Mouse (Mus musculus) stomach, embryonic 16.5 days (tissue): ENCODE data around the gene Arhgap18. TPM values are rescaled to one million over a fixed set of nuclear protein-coding genes. Genes with fewer than 3 reads are reported as not detected.
A peak's percentile ranks its signal among the peaks of the same experiment; 100 is the strongest.

Experiments used
- ATAC-seq: fragments of 200-750 bp; cut with Nextera tagmentation; 2 replicates; pipeline ENCODE4 v1.8.0; 2017; ENCODE audit warnings: moderate number of reproducible peaks, moderate TSS enrichment; ENCODE audit not compliant: insufficient read depth, low FRiP score
- H3K27ac ChIP-seq: fragments of 300-500 bp; sonication (generic); 2 replicates; pipeline ENCODE4 v1.5.1; 2014; ENCODE audit warnings: low read length
- H3K27me3 ChIP-seq: fragments of 300-500 bp; sonication (generic); 2 replicates; pipeline ENCODE4 v1.6.1; 2014; ENCODE audit warnings: low read length, control low read depth, mixed read lengths; ENCODE audit not compliant: control insufficient read depth, insufficient read depth
- H3K36me3 ChIP-seq: fragments of 300-500 bp; sonication (generic); 2 replicates; pipeline ENCODE4 v1.6.1; 2014; ENCODE audit warnings: low read length; ENCODE audit not compliant: control insufficient read depth, insufficient read depth
- H3K4me1 ChIP-seq: fragments of 300-500 bp; sonication (generic); 2 replicates; pipeline ENCODE4 v1.6.1; 2014; ENCODE audit warnings: low read length, control low read depth, mixed read lengths; ENCODE audit not compliant: control insufficient read depth, insufficient read depth
- H3K4me2 ChIP-seq: fragments of 300-500 bp; sonication (generic); 2 replicates; pipeline ENCODE4 v1.6.1; 2014; ENCODE audit warnings: low read depth, low read length, mixed read lengths
- H3K4me3 ChIP-seq: fragments of 300-500 bp; sonication (generic); replicated peaks from 2 replicates; pipeline ENCODE4 v1.5.1; 2014; ENCODE audit warnings: mild to moderate bottlenecking, low read length
- H3K9ac ChIP-seq: fragments of 300-500 bp; sonication (generic); 2 replicates; pipeline ENCODE4 v1.6.1; 2014; ENCODE audit warnings: low read length
- H3K9me3 ChIP-seq: fragments of 300-500 bp; sonication (generic); replicated peaks from 2 replicates; pipeline ENCODE4 v1.6.1; 2016; ENCODE audit warnings: low read length, control low read depth; ENCODE audit not compliant: control insufficient read depth
- WGBS: fragments of 180-500 bp; shearing (Covaris S2); extraction: QIAGEN DNeasy Blood & Tissue Kit; methylation state at CpG from one replicate; pipeline ENCODE4 v1.1.7; 2014; 5-methylcytosine and 5-hydroxymethylcytosine counted together
- polyA plus RNA-seq: library from polyadenylated mRNA; unstranded; fragments of >200 nt; fragmentation: Nextera tagmentation; extraction: Ambion mirVana; gene quantifications from 2 replicates; pipeline ENCODE4 v1.2.1, GENCODE M21; 2015

The Arhgap18 gene
- polyA plus RNA-seq, 1 experiment from 2014 or later: 40.7 TPM

DNA sequence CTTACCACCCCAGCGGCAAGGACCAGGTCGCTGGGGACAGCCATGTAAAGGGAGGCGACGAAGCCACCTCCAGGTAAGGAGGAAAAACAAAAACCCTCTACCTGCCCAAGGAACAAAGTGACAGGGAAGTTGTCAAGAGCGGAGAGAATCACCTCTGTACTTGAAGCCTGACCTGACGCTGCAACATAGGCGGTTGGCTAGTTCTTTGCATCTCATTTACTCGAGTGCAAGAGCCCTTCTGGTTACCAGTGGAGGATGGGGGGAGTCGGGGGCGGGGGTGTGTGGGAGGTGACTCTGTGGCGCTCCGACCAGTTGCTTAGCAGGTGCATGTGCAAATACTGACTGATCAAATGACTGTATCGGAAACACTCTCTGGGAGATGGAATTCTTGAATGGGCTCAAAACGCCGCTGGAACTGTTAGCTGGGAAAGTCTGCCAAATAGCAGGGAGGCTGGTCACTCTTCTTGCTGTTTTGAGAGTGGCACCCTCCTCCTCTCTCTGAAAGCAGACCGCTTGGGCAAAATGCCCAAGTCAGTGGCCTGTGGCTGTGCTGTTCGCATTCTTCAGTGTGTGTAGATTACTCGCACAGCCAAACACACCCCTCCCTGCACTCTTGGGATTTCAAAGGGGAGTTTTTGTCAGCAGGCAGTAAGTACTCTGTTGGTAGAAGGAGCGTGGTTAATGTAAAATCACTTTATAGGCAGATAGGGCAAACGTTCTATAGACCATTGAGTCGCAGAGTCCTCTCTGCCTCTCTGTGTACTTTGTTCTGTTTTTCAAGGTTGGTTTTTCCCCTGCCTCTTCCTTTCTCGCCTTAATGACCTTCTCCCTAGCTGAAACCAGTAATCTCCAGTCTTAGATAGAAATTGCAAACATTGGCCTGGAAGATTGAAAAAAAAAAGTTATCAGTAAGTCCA lies 19.7 kb downstream of the Arhgap18 start:
- no peaks in the 10 kb centered on the region for H3K27me3 ChIP-seq
- peak overlapping the region; percentile 78 for H3K9ac ChIP-seq
- peaks cover 13% of the 10 kb centered on the region for H3K4me1 ChIP-seq
- no peaks in the 10 kb centered on the region for H3K9me3 ChIP-seq
- no peaks in the 10 kb centered on the region for H3K36me3 ChIP-seq
- ATAC-seq: peak; percentile 85
- peak overlapping the region; percentile 65 for H3K4me3 ChIP-seq
- 2% methylated on average over 22 of the region's 22 CpGs for WGBS
- peak overlapping the region; percentile 95 for H3K27ac ChIP-seq
- peak overlapping the region; percentile 70 for H3K4me2 ChIP-seq

DNA sequence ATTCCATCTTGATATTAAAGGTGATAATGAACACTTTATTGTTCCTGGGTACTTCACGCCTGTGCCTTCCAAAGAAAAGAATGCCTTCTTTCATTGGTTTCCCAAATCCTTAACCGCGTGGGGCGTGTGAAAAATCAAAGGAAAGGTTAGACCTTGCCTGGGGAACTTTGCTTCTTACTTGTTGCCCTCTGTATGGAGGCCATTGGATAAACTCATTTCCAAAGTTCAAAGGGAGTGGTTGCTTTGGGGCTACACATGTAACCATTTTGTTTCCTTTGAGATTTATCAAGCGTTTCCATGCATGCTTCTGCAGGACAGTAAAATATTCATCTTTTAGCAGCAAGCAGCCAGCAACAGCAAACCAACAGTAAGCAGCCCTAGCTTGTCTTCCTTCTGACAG lies 20.3 kb downstream of the Arhgap18 start:
- Histone ChIP-seq H3K4me2 (peak overlapping the region; percentile 70), H3K27me3 (no peaks in the 10 kb centered on the region), H3K4me1 (peaks cover 13% of the 10 kb centered on the region), H3K27ac (peak overlapping the region; percentile 95), H3K9me3 (no peaks in the 10 kb centered on the region), H3K9ac (peak overlapping the region; percentile 49), H3K4me3 (peak overlapping the region; percentile 65), H3K36me3 (no peaks in the 10 kb centered on the region)
- 37% methylated on average over 5 of the region's 5 CpGs for WGBS
- no peak for ATAC-seq

- peak overlapping the region; percentile 95 for H3K27ac ChIP-seq
- ATAC-seq: no peak
- peak overlapping the region; percentile 65 for H3K4me3 ChIP-seq
- no peaks in the 10 kb centered on the region for H3K36me3 ChIP-seq
- peak overlapping the region; percentile 49 for H3K9ac ChIP-seq
- no peaks in the 10 kb centered on the region for H3K27me3 ChIP-seq
- no peaks in the 10 kb centered on the region for H3K9me3 ChIP-seq
- peaks cover 13% of the 10 kb centered on the region for H3K4me1 ChIP-seq
- 64% methylated on average over 1 of the region's 1 CpGs for WGBS
- H3K4me2 ChIP-seq: peak overlapping the region; percentile 70
These were observed 21.0 kb downstream of the Arhgap18 start for GRCm38 (mm10) chr10:26774266-26774665.

DNA sequence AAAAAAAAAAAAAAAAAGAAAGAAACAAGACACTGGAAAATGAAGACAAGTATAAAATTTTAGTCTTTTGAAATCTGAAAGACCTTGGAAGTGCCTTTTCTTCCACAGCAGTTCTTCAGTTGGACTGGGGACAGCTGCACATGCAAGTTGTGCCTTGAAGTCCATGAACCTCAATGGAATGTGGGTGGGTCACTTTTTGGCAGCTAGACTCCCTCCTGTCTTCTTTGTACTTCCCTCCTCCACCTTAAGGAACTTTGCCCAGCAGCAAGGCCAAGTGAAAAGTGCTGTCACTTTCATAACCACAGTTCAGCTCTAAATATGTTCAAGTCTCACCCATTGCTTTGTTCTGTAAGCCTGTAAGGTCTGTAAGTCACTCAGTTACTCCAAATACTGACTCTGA lies 23.2 kb downstream of the Arhgap18 start:
- Histone ChIP-seq H3K4me1 (peaks cover 20% of the 10 kb centered on the region), H3K4me3 (no peak overlapping the region), H3K27ac (no peak overlapping the region), H3K36me3 (no peaks in the 10 kb centered on the region), H3K9me3 (no peaks in the 10 kb centered on the region), H3K4me2 (no peak overlapping the region), H3K27me3 (no peaks in the 10 kb centered on the region), H3K9ac (no peak overlapping the region)
- ATAC-seq: no peak

- H3K4me2 ChIP-seq: 0 out of 2 replicates have a peak overlapping the region, but pooled peaks have one; percentile 13
- 20% methylated on average over 3 of the region's 3 CpGs for WGBS
- ATAC-seq: no peak
- H3K9me3 ChIP-seq: no peaks in the 10 kb centered on the region
- no peaks in the 10 kb centered on the region for H3K27me3 ChIP-seq
- H3K9ac ChIP-seq: no peak overlapping the region
- no peak overlapping the region for H3K4me3 ChIP-seq
- peak overlapping the region; percentile 51 for H3K27ac ChIP-seq
- no peaks in the 10 kb centered on the region for H3K36me3 ChIP-seq
- H3K4me1 ChIP-seq: peaks cover 7% of the 10 kb centered on the region
These were observed 27.4 kb downstream of the Arhgap18 start for GRCm38 (mm10) chr10:26780581-26780980.

DNA sequence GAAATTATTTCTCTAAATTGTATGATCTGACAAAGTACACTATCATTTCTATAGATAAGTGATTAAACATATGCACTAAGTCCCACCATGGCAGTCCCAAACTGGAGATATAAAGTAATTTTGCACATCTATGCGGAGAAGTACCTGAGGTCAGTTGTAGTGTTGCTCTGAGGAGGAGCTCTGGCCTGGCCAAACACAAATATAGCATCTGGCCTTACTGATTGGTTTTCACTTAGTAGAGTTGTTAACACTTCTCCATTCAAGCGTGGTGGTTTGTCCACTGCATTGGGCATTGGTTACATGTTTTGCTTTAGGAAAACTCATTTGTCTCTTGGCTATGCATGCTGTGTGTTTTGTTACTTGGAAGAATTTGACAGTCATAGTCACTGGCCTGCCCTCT lies 36.5 kb downstream of the Arhgap18 start:
- Histone ChIP-seq H3K27me3 (no peaks in the 10 kb centered on the region), H3K9me3 (no peaks in the 10 kb centered on the region), H3K4me3 (no peak overlapping the region), H3K36me3 (no peaks in the 10 kb centered on the region), H3K9ac (no peak overlapping the region), H3K4me1 (no peaks in the 10 kb centered on the region), H3K27ac (no peak overlapping the region), H3K4me2 (no peak overlapping the region)
- no peak for ATAC-seq
- WGBS: 84% methylated on average over 2 of the region's 2 CpGs

GRCm38 (mm10) chr10:26791810-26792209 lies 38.6 kb downstream of the Arhgap18 start:
- Histone ChIP-seq H3K4me3 (no peak overlapping the region), H3K4me2 (no peak overlapping the region), H3K4me1 (peaks cover 5% of the 10 kb centered on the region; the same call in 1 of the 2 replicates), H3K27me3 (no peaks in the 10 kb centered on the region), H3K36me3 (no peaks in the 10 kb centered on the region), H3K9ac (no peak overlapping the region), H3K9me3 (no peaks in the 10 kb centered on the region), H3K27ac (no peak overlapping the region)
- 78% methylated on average over 3 of the region's 3 CpGs for WGBS
- no peak for ATAC-seq

DNA sequence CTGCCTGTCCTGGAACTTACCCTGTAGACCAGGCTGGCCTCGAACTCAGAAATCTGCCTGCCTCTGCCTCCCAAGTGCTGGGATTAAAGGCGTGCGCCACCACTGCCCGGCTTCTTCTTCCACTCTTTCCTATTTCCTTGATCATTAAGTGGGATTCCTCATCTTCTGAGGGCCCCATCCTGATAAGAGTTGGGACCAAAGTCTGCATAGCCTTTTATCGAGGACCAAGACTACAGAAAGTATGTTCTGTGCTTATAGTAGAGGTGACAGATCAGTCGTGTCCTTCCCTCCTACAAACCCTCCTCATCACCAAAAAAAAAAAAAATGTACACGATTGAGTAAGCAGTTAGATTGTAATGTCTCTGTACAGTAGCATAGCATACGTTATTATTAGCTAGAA lies 39.8 kb downstream of the Arhgap18 start:
- 87% methylated on average over 8 of the region's 8 CpGs for WGBS
- H3K9me3 ChIP-seq: no peaks in the 10 kb centered on the region

GRCm38 (mm10) chr10:26796432-26797286 lies 43.4 kb downstream of the Arhgap18 start:
- Histone ChIP-seq H3K27ac (no peak overlapping the region), H3K4me2 (no peak overlapping the region), H3K36me3 (no peaks in the 10 kb centered on the region), H3K9me3 (no peaks in the 10 kb centered on the region), H3K9ac (no peak overlapping the region), H3K27me3 (no peaks in the 10 kb centered on the region), H3K4me1 (peaks cover 8% of the 10 kb centered on the region; the same call in 1 of the 2 replicates), H3K4me3 (no peak overlapping the region)
- WGBS: 76% methylated on average over 10 of the region's 10 CpGs
- no peak for ATAC-seq

More for the DNA sequence above, 39.8 kb downstream of the Arhgap18 start:
- no peak for ATAC-seq
- no peak overlapping the region for H3K9ac ChIP-seq
- H3K27ac ChIP-seq: no peak overlapping the region
- no peaks in the 10 kb centered on the region for H3K36me3 ChIP-seq
- peaks cover 8% of the 10 kb centered on the region; the same call in 1 of the 2 replicates for H3K4me1 ChIP-seq
- no peaks in the 10 kb centered on the region for H3K27me3 ChIP-seq
- no peak overlapping the region for H3K4me2 ChIP-seq
- no peak overlapping the region for H3K4me3 ChIP-seq
